Mouse (Mus musculus): ENCODE measurements around the gene Gm20479.
A peak's percentile ranks its signal among the peaks of the same experiment; 100 is the strongest.

The Gm20479 gene

GRCm38 (mm10) chr7:27367976-27368375 is 10.8 kb upstream of the Gm20479 start:
- no peak for DNase-seq (ENCODE audit: low read depth, low spot score)

- DNase-seq (ENCODE audit: low read depth, low spot score), result no peak
These were observed 9.0 kb upstream of the Gm20479 start for GRCm38 (mm10) chr7:27366082-27366844.

- no peak for DNase-seq (ENCODE audit: low read depth, low spot score)
These were observed 7.2 kb upstream of the Gm20479 start for GRCm38 (mm10) chr7:27364379-27364778.

GRCm38 (mm10) chr7:27361283-27361946 is 4.2 kb upstream of the Gm20479 start:
- DNase-seq (ENCODE audit: low read depth, low spot score), result peak; percentile 100

GRCm38 (mm10) chr7:27360749-27361148 is 3.5 kb upstream of the Gm20479 start:
- no peak for DNase-seq (ENCODE audit: low read depth, low spot score)

- no peak for DNase-seq (ENCODE audit: low read depth, low spot score)
These were observed 2.6 kb upstream of the Gm20479 start for GRCm38 (mm10) chr7:27359706-27360358.

- no peak for DNase-seq (ENCODE audit: low read depth, low spot score)
These were observed 1.9 kb upstream of the Gm20479 start for GRCm38 (mm10) chr7:27359162-27359561.

- DNase-seq (ENCODE audit: low read depth, low spot score), result no peak
These were observed 368 bp upstream of the Gm20479 start for GRCm38 (mm10) chr7:27357595-27357978.

GRCm38 (mm10) chr7:27356248-27356647 is 971 bp downstream of the Gm20479 start:
- no peak for DNase-seq (ENCODE audit: low read depth, low spot score)

GRCm38 (mm10) chr7:27355745-27356240 is 1.4 kb downstream of the Gm20479 start, which contains the start of gene Shkbp1:
Gene Shkbp1, minus strand, starts transcription at chr7:27356019.
- DNase-seq (ENCODE audit: low read depth, low spot score), result peak; percentile 92

- DNase-seq (ENCODE audit: low read depth, low spot score), result no peak
These were observed 2.0 kb downstream of the Gm20479 start for GRCm38 (mm10) chr7:27355261-27355660.

- DNase-seq (ENCODE audit: low read depth, low spot score), result no peak
These were observed 2.4 kb downstream of the Gm20479 start for GRCm38 (mm10) chr7:27354783-27355182.

- DNase-seq (ENCODE audit: low read depth, low spot score), result no peak
These were observed 3.1 kb downstream of the Gm20479 start for GRCm38 (mm10) chr7:27354144-27354543.

GRCm38 (mm10) chr7:27345444-27345843 is 11.8 kb downstream of the Gm20479 start:
- no peak for DNase-seq (ENCODE audit: low read depth, low spot score)

GRCm38 (mm10) chr7:27342595-27342994 is 14.6 kb downstream of the Gm20479 start:
- no peak for DNase-seq (ENCODE audit: low read depth, low spot score)

- DNase-seq (ENCODE audit: low read depth, low spot score), result no peak
These were observed 17.7 kb downstream of the Gm20479 start for GRCm38 (mm10) chr7:27339519-27339918.

GRCm38 (mm10) chr7:27339114-27339513 is 18.1 kb downstream of the Gm20479 start:
- DNase-seq (ENCODE audit: low read depth, low spot score), result no peak

GRCm38 (mm10) chr7:27337175-27337853 is 19.9 kb downstream of the Gm20479 start, which contains the start of gene Ltbp4:
Gene Ltbp4, minus strand, starts transcription at chr7:27337692.
- DNase-seq (ENCODE audit: low read depth, low spot score), result peak; percentile 80

GRCm38 (mm10) chr7:27335928-27336823 is 21.0 kb downstream of the Gm20479 start:
- peak; percentile 93 for DNase-seq (ENCODE audit: low read depth, low spot score)

GRCm38 (mm10) chr7:27335011-27335720 is 22.1 kb downstream of the Gm20479 start:
- DNase-seq (ENCODE audit: low read depth, low spot score), result no peak
